Mouse (Mus musculus) embryonic facial prominence, embryonic 12.5 days (tissue): ENCODE data around the gene Myo18a. TPM values are rescaled to one million over a fixed set of nuclear protein-coding genes. Genes with fewer than 3 reads are reported as not detected.
"Not testable (repeated sequence)": the region's sequence is repeated elsewhere in the genome, so short reads cannot be mapped to it uniquely, and the experiment has no call there.

Source experiments
- ATAC-seq: fragments of 200-750 bp; cut with Nextera tagmentation; 2 replicates; pipeline ENCODE4 v1.8.0; 2017; ENCODE audit not compliant: insufficient number of reproducible peaks, insufficient read depth, low FRiP score, low TSS enrichment
- H3K27ac ChIP-seq: fragments of 300-500 bp; sonication (generic); 2 replicates; pipeline ENCODE4 v1.5.1; 2016; ENCODE audit warnings: mild to moderate bottlenecking
- H3K27me3 ChIP-seq: fragments of 300-500 bp; sonication (generic); 2 replicates; pipeline ENCODE4 v1.6.1; 2016; ENCODE audit warnings: mild to moderate bottlenecking, moderate library complexity
- H3K36me3 ChIP-seq: fragments of 300-500 bp; sonication (generic); 2 replicates; pipeline ENCODE4 v1.6.1; 2016; ENCODE audit warnings: mild to moderate bottlenecking
- H3K4me1 ChIP-seq: fragments of 300-500 bp; sonication (generic); 2 replicates; pipeline ENCODE4 v1.6.1; 2016
- H3K4me2 ChIP-seq: fragments of 300-500 bp; sonication (generic); replicated peaks from 2 replicates; pipeline ENCODE4 v1.6.1; 2016; ENCODE audit warnings: mild to moderate bottlenecking, moderate library complexity
- H3K4me3 ChIP-seq: fragments of 300-500 bp; sonication (generic); 2 replicates; pipeline ENCODE4 v1.5.1; 2016; ENCODE audit warnings: mild to moderate bottlenecking
- H3K9ac ChIP-seq: fragments of 300-500 bp; sonication (generic); 2 replicates; pipeline ENCODE4 v1.6.1; 2016; ENCODE audit warnings: mild to moderate bottlenecking, moderate library complexity
- H3K9me3 ChIP-seq: fragments of 300-500 bp; sonication (generic); 2 replicates; pipeline ENCODE4 v1.6.1; 2016; ENCODE audit warnings: mild to moderate bottlenecking, moderate library complexity
- WGBS: fragments of 180-500 bp; shearing (Covaris S2); methylation state at CpG from one replicate; pipeline ENCODE4 v1.1.7; 2016; 5-methylcytosine and 5-hydroxymethylcytosine counted together
- polyA plus RNA-seq: library from polyadenylated mRNA; unstranded; fragments of >200 nt; fragmentation: Nextera tagmentation; extraction: Ambion mirVana; gene quantifications from 2 replicates; pipeline ENCODE4 v1.2.1, GENCODE M21; 2016

Gene Myo18a
- polyA plus RNA-seq, result 33.2 and 35.0 TPM in 2 replicates

- Histone ChIP-seq H3K4me2 (peak within 1 kb of the TSS; percentile 94), H3K4me1 (peaks cover 34% of the 10 kb centered on the region), H3K9ac (peak within 1 kb of the TSS; percentile 96), H3K36me3 (no peaks in the 10 kb centered on the region), H3K9me3 (no peaks in the 10 kb centered on the region), H3K27ac (peak within 1 kb of the TSS; percentile 87), H3K4me3 (peak within 1 kb of the TSS; percentile 93), H3K27me3 (no peaks in the 10 kb centered on the region)
- 1% methylated on average over 64 of the region's 79 CpGs for WGBS
- peak; percentile 76 for ATAC-seq
These were observed at the start of gene Myo18a for GRCm38 (mm10) chr11:77762783-77763672. Gene Myo18a (plus strand): TSS chr11:77763246.

GRCm38 (mm10) chr11:77713736-77714135 lies 49.3 kb upstream of the Myo18a start:
- Histone ChIP-seq H3K27me3 (no peaks in the 10 kb centered on the region), H3K36me3 (no peaks in the 10 kb centered on the region), H3K27ac (no peak overlapping the region), H3K9ac (no peak overlapping the region), H3K4me2 (no peak overlapping the region), H3K9me3 (no peaks in the 10 kb centered on the region), H3K4me3 (no peak overlapping the region), H3K4me1 (no peaks in the 10 kb centered on the region)
- ATAC-seq, result no peak
- WGBS, result 96% methylated on average over 3 of the region's 3 CpGs

- ATAC-seq, result no peak
- WGBS, result 98% methylated on average over 2 of the region's 2 CpGs
- H3K4me2 ChIP-seq, result no peak overlapping the region
- no peaks in the 10 kb centered on the region for H3K9me3 ChIP-seq
- no peaks in the 10 kb centered on the region for H3K27me3 ChIP-seq
- H3K27ac ChIP-seq, result no peak overlapping the region
- no peaks in the 10 kb centered on the region for H3K36me3 ChIP-seq
- H3K4me3 ChIP-seq, result no peak overlapping the region
- H3K4me1 ChIP-seq, result no peaks in the 10 kb centered on the region
- H3K9ac ChIP-seq, result no peak overlapping the region
These were observed 44.0 kb upstream of the Myo18a start for GRCm38 (mm10) chr11:77719055-77719454.

- Histone ChIP-seq H3K9ac (no peak overlapping the region), H3K4me1 (no peaks in the 10 kb centered on the region), H3K27ac (no peak overlapping the region), H3K4me2 (no peak overlapping the region), H3K9me3 (no peaks in the 10 kb centered on the region), H3K4me3 (no peak overlapping the region), H3K27me3 (no peaks in the 10 kb centered on the region), H3K36me3 (no peaks in the 10 kb centered on the region)
- ATAC-seq, result no peak
- WGBS, result 84% methylated on average over 4 of the region's 4 CpGs
These were observed 41.7 kb upstream of the Myo18a start for GRCm38 (mm10) chr11:77721389-77721788.

GRCm38 (mm10) chr11:77724766-77725165 lies 38.3 kb upstream of the Myo18a start:
- Histone ChIP-seq H3K9ac (no peak overlapping the region), H3K27ac (no peak overlapping the region), H3K4me1 (no peaks in the 10 kb centered on the region), H3K4me2 (no peak overlapping the region), H3K27me3 (no peaks in the 10 kb centered on the region), H3K9me3 (no peaks in the 10 kb centered on the region), H3K36me3 (no peaks in the 10 kb centered on the region), H3K4me3 (no peak overlapping the region)
- ATAC-seq, result no peak
- WGBS, result 76% methylated on average over 7 of the region's 7 CpGs

- Histone ChIP-seq H3K4me3 (no peak within 1 kb of the TSS), H3K9me3 (no peaks in the 10 kb centered on the region), H3K4me2 (no peak within 1 kb of the TSS), H3K36me3 (no peaks in the 10 kb centered on the region), H3K4me1 (no peaks in the 10 kb centered on the region), H3K9ac (no peak within 1 kb of the TSS), H3K27me3 (no peaks in the 10 kb centered on the region), H3K27ac (no peak within 1 kb of the TSS)
- WGBS, result 52% methylated on average over 7 of the region's 7 CpGs
- no peak for ATAC-seq
These were observed 37.9 kb upstream of the Myo18a start, which contains the start of gene Cryba1 for GRCm38 (mm10) chr11:77725183-77725582. Gene Cryba1 (minus strand): TSS chr11:77725283.

GRCm38 (mm10) chr11:77728587-77728986 lies 34.5 kb upstream of the Myo18a start:
- Histone ChIP-seq H3K27me3 (no peaks in the 10 kb centered on the region), H3K27ac (no peak overlapping the region), H3K4me1 (no peaks in the 10 kb centered on the region), H3K36me3 (no peaks in the 10 kb centered on the region), H3K9ac (no peak overlapping the region), H3K4me3 (no peak overlapping the region), H3K4me2 (no peak overlapping the region), H3K9me3 (no peaks in the 10 kb centered on the region)
- WGBS, result 71% methylated on average over 2 of the region's 2 CpGs
- ATAC-seq, result no peak

GRCm38 (mm10) chr11:77737289-77737688 lies 25.8 kb upstream of the Myo18a start:
- Histone ChIP-seq H3K9ac (no peak overlapping the region), H3K27me3 (no peaks in the 10 kb centered on the region), H3K4me3 (no peak overlapping the region), H3K36me3 (no peaks in the 10 kb centered on the region), H3K27ac (no peak overlapping the region), H3K4me2 (no peak overlapping the region), H3K9me3 (no peaks in the 10 kb centered on the region), H3K4me1 (no peaks in the 10 kb centered on the region)
- ATAC-seq, result no peak
- WGBS, result 1% methylated on average over 6 of the region's 6 CpGs

- Histone ChIP-seq H3K36me3 (no peaks in the 10 kb centered on the region), H3K27ac (no peak overlapping the region), H3K4me2 (no peak overlapping the region), H3K9me3 (no peaks in the 10 kb centered on the region), H3K4me3 (no peak overlapping the region), H3K27me3 (no peaks in the 10 kb centered on the region), H3K9ac (no peak overlapping the region), H3K4me1 (no peaks in the 10 kb centered on the region)
- 46% methylated on average over 7 of the region's 7 CpGs for WGBS
- ATAC-seq, result no peak
These were observed 24.5 kb upstream of the Myo18a start for GRCm38 (mm10) chr11:77738555-77738954.

GRCm38 (mm10) chr11:77743966-77744365 lies 19.1 kb upstream of the Myo18a start:
- Histone ChIP-seq H3K4me1 (no peaks in the 10 kb centered on the region), H3K27ac (no peak overlapping the region), H3K9me3 (no peaks in the 10 kb centered on the region), H3K9ac (no peak overlapping the region), H3K4me3 (no peak overlapping the region), H3K27me3 (no peaks in the 10 kb centered on the region), H3K4me2 (no peak overlapping the region), H3K36me3 (no peaks in the 10 kb centered on the region)
- ATAC-seq, result no peak
- WGBS, result 34% methylated on average over 6 of the region's 6 CpGs

- no peak for ATAC-seq
- 86% methylated on average over 4 of the region's 4 CpGs for WGBS
- no peaks in the 10 kb centered on the region for H3K4me1 ChIP-seq
These were observed 16.4 kb upstream of the Myo18a start for GRCm38 (mm10) chr11:77746652-77747051.

GRCm38 (mm10) chr11:77747103-77747502 lies 15.9 kb upstream of the Myo18a start:
- H3K4me1 ChIP-seq, ATAC-seq, H3K9me3 ChIP-seq, H3K27ac ChIP-seq, H3K36me3 ChIP-seq, H3K4me2 ChIP-seq, H3K27me3 ChIP-seq, H3K9ac ChIP-seq, H3K4me3 ChIP-seq: not testable (repeated sequence)
- WGBS, result 93% methylated on average over 14 of the region's 15 CpGs

More at GRCm38 (mm10) chr11:77746652-77747051, 16.4 kb upstream of the Myo18a start:
- Histone ChIP-seq H3K4me3 (no peak overlapping the region), H3K36me3 (no peaks in the 10 kb centered on the region), H3K9ac (no peak overlapping the region), H3K27ac (no peak overlapping the region), H3K27me3 (no peaks in the 10 kb centered on the region), H3K4me2 (no peak overlapping the region), H3K9me3 (no peaks in the 10 kb centered on the region)
